Mouse (Mus musculus) small intestine, adult 2 months (tissue): ENCODE measurements around the gene Wasf3.

Experiments used
- CTCF ChIP-seq: fragments of 200-500 bp; IDR thresholded peaks from 2 replicates; pipeline ENCODE4 v1.5.1; 2012; ENCODE audit warnings: low read depth, mild to moderate bottlenecking, control low read depth, inconsistent platforms, low read length, moderate library complexity, mixed read lengths; ENCODE audit not compliant: insufficient replicate concordance, insufficient read length; ENCODE audit errors: extremely low read depth
- POLR2A ChIP-seq: fragments of 200-500 bp; IDR thresholded peaks from 2 replicates; pipeline ENCODE4 v1.6.1; 2012; ENCODE audit warnings: low read depth, mild to moderate bottlenecking, control low read depth, inconsistent platforms, low read length, moderate library complexity

DNA sequence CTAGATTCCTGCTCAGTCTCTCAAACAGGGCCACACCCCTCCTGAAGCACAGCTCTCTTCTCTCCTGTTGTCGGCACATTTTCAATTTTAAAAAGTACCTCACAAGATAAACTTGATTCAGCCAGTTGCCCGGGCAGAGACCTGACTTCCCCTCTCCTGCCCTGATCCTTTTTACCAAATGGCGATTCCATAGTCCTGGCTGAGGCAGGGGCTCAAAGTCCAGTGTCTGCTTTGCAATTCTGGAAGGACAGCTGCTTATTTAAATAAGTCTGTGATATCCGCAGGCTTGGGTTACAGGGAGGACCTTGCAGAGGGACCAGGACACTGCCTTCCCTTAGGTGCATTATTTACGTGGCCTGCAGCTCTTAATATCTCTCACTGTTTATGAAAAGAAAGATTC lies 86.5 kb downstream of the Wasf3 start:
- TF ChIP-seq CTCF (no peak), POLR2A (no peak)
